Mouse (Mus musculus) hindbrain, embryonic 10.5 days (tissue): Measurements from ENCODE around the gene Mt1. TPM values are rescaled to one million over a fixed set of nuclear protein-coding genes. Genes with fewer than 3 reads are reported as not detected.
"Not testable (repeated sequence)": the region's sequence is repeated elsewhere in the genome, so short reads cannot be mapped to it uniquely, and the experiment has no call there.

Experiments
- DNase-seq: peaks from one replicate; pipeline ENCODE4 v3.0.0-alpha.2; 2017; ENCODE audit warnings: low spot score
- H3K27ac ChIP-seq: fragments of 300-500 bp; sonication (generic); 2 replicates; pipeline ENCODE4 v1.5.1; 2016; ENCODE audit warnings: mild to moderate bottlenecking, moderate library complexity
- H3K27me3 ChIP-seq: fragments of 300-500 bp; sonication (generic); 2 replicates; pipeline ENCODE4 v1.6.1; 2016; ENCODE audit warnings: mild to moderate bottlenecking; ENCODE audit not compliant: poor library complexity, insufficient read depth, severe bottlenecking
- H3K36me3 ChIP-seq: fragments of 300-500 bp; sonication (generic); 2 replicates; pipeline ENCODE4 v1.6.1; 2016; ENCODE audit warnings: mild to moderate bottlenecking, moderate library complexity
- H3K4me1 ChIP-seq: fragments of 300-500 bp; sonication (generic); replicated peaks from 2 replicates; pipeline ENCODE4 v1.6.1; 2016; ENCODE audit warnings: mild to moderate bottlenecking
- H3K4me3 ChIP-seq: fragments of 300-500 bp; sonication (generic); 2 replicates; pipeline ENCODE4 v1.5.1; 2016; ENCODE audit warnings: mild to moderate bottlenecking, moderate library complexity
- H3K9me3 ChIP-seq: fragments of 300-500 bp; sonication (generic); 2 replicates; pipeline ENCODE4 v1.6.1; 2016; ENCODE audit warnings: mild to moderate bottlenecking, moderate library complexity
- WGBS: fragments of 180-500 bp; shearing (Covaris S2); methylation state at CpG from one replicate; pipeline ENCODE4 v1.1.7; 2016; 5-methylcytosine and 5-hydroxymethylcytosine counted together
- polyA plus RNA-seq: library from polyadenylated mRNA; unstranded; fragments of >200 nt; fragmentation: Nextera tagmentation; extraction: Ambion mirVana; gene quantifications from 2 replicates; pipeline ENCODE4 v1.2.1, GENCODE M21; 2016

Gene Mt1
- polyA plus RNA-seq, result 159 and 234 TPM in 2 replicates

DNA sequence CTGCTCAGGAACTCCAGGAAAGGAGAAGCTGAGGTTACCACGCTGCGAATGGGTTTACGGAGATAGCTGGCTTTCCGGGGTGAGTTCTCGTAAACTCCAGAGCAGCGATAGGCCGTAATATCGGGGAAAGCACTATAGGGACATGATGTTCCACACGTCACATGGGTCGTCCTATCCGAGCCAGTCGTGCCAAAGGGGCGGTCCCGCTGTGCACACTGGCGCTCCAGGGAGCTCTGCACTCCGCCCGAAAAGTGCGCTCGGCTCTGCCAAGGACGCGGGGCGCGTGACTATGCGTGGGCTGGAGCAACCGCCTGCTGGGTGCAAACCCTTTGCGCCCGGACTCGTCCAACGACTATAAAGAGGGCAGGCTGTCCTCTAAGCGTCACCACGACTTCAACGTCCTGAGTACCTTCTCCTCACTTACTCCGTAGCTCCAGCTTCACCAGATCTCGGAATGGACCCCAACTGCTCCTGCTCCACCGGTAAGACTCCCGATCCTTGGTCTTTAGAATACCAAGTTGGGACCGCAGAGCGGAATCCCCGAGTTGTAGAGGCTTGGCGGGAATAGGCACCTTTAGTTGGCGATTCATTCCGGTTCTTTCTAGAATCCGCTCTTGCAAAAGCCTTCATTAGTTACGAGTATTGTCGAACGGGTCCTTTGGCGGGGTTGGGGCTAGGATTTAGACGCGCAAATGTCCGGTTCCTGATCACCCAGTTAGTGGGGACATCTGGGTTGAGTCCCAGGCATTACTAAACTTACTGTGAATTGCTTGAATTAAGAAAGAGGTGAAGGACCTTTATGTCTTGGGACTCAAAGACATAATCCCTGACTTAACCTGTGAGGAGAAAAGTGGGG is at the start of gene Mt1:
Gene Mt1 (plus strand): TSS at position 226 of the 856 bp plus-strand sequence.
- Histone ChIP-seq H3K4me3 (peak within 1 kb of the TSS; percentile 58), H3K27ac (peak within 1 kb of the TSS; percentile 69), H3K27me3 (peaks cover 100% of the 10 kb centered on the region), H3K9me3 (no peaks in the 10 kb centered on the region), H3K4me1 (peaks cover 34% of the 10 kb centered on the region), H3K36me3 (no peaks in the 10 kb centered on the region)
- DNase-seq, result peak; percentile 73
- WGBS, result under 1% methylated on average over 50 of the region's 50 CpGs

DNA sequence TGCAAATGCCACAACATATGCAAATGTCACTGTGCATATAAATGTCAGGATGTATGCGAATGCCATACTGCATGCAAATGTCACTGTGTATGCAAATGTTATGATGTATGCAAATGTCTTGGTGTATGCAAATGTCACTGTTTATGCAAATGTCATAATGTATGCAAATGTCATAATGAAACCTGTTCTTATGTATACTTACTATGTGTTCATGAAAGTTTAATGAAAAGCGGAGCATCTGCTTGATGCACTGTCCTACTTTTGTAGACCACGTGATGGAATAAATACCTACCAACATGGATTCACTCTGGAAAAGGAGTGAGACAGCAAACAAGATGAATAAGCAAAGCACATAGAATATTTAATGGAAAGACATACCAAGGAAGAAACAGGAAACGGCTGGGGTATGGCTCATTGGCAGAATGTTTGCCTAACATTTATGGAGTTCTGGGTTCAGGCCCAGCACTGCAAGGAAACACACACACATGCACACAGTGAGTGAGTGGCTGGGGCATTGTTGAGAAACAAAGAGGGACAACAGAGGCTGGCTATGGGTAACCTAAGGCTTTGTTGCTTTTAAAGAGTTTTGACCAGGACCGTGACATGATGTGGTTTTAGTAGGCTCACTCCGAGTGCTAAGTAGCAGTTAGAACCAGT is 49.6 kb upstream of the Mt1 start:
- Histone ChIP-seq H3K36me3 (no peaks in the 10 kb centered on the region), H3K9me3 (no peaks in the 10 kb centered on the region), H3K4me1 (peaks cover 7% of the 10 kb centered on the region; the same call in 1 of the 2 replicates), H3K4me3 (no peak overlapping the region), H3K27me3 (no peaks in the 10 kb centered on the region), H3K27ac (no peak overlapping the region)
- DNase-seq, result no peak
- 74% methylated on average over 6 of the region's 6 CpGs for WGBS

DNA sequence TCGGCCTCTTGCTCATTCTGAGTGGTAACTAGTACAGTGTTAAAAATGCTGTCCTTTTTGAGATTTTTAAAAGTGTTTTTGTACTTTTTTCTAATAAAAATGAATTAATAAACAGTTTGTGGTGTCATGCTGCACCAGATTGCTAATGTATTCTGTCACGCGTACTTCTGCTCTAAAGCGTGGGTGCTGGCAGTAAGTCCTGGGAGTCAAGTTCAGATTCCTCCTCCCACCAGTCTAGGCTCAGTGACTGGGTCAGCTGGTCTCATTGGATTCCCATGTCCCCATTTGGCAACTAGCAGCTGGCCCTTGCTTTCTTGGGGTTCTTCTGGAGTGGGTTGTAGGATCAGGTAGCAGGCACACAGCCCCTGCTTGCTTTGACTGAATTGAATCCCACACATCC is 48.8 kb upstream of the Mt1 start:
- H3K27me3 ChIP-seq, result no peaks in the 10 kb centered on the region
- H3K27ac ChIP-seq, result no peak overlapping the region
- peaks cover 7% of the 10 kb centered on the region; the same call in 1 of the 2 replicates for H3K4me1 ChIP-seq
- H3K36me3 ChIP-seq, result no peaks in the 10 kb centered on the region
- WGBS, result 87% methylated on average over 4 of the region's 4 CpGs
- no peak overlapping the region for H3K4me3 ChIP-seq
- no peak for DNase-seq
- H3K9me3 ChIP-seq, result no peaks in the 10 kb centered on the region

DNA sequence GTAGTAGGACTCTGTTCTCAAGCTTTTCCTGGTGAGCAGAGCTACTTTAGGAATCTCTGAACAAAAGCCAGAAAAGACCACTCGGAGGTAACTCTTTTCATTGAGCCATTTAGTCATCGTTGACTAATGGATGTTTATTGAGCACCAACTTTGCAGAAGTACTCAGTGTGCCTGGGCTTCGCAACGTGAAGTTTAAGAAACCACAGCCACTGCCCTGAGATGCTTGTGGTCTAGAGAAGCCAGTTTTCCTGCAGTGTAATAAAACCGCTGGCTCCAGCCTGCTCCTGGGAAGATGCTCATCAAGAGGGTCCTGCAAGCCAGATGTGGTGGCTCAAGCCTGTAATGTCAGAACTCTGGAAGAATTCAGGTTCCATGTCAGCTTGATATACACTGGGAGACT is 46.8 kb upstream of the Mt1 start:
- H3K4me3 ChIP-seq, result no peak overlapping the region
- no peak overlapping the region for H3K27ac ChIP-seq
- DNase-seq, result no peak
- H3K4me1 ChIP-seq, result peaks cover 7% of the 10 kb centered on the region
- H3K27me3 ChIP-seq, result no peaks in the 10 kb centered on the region
- H3K9me3 ChIP-seq, result no peaks in the 10 kb centered on the region
- WGBS, result 79% methylated on average over 5 of the region's 5 CpGs
- no peaks in the 10 kb centered on the region for H3K36me3 ChIP-seq

- H3K9me3 ChIP-seq, H3K4me3 ChIP-seq, H3K27ac ChIP-seq, H3K4me1 ChIP-seq, H3K36me3 ChIP-seq, DNase-seq, H3K27me3 ChIP-seq: not testable (repeated sequence)
- WGBS, result 72% methylated on average over 3 of the region's 3 CpGs
Measured at GRCm38 (mm10) chr8:94134601-94135000, 44.3 kb upstream of the Mt1 start.

GRCm38 (mm10) chr8:94135556-94135955 is 43.3 kb upstream of the Mt1 start:
- H3K9me3 ChIP-seq, result no peaks in the 10 kb centered on the region
- no peaks in the 10 kb centered on the region; the same call in none of the 2 replicates for H3K4me1 ChIP-seq
- 88% methylated on average over 6 of the region's 6 CpGs for WGBS
- no peaks in the 10 kb centered on the region for H3K36me3 ChIP-seq
- DNase-seq, result no peak
- H3K4me3 ChIP-seq, result no peak overlapping the region
- H3K27me3 ChIP-seq, result no peaks in the 10 kb centered on the region
- H3K27ac ChIP-seq, result no peak overlapping the region

DNA sequence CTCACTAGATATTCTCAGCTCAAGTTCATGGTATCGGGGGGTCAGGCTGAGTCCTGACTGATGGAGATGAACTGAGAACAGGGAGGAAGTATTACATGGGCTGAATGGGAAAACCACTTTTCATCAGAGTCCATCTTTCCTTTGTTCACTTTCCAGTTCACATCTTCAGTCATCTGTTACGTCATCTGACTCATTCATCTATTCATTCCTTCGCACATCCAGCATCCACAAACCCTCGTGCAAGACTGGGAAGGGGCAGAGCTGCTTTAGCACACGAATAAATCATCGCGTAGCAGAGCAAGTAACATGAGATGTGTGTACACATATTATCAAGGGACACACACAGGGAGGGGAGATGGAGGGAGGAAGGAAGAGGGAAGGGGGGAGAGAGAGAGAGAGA is 42.7 kb upstream of the Mt1 start:
- no peaks in the 10 kb centered on the region for H3K27me3 ChIP-seq
- WGBS, result 87% methylated on average over 7 of the region's 7 CpGs
- H3K9me3 ChIP-seq, result no peaks in the 10 kb centered on the region
- H3K4me1 ChIP-seq, result no peaks in the 10 kb centered on the region; the same call in none of the 2 replicates
- no peak for DNase-seq
- no peak overlapping the region for H3K27ac ChIP-seq
- no peak overlapping the region for H3K4me3 ChIP-seq
- H3K36me3 ChIP-seq, result no peaks in the 10 kb centered on the region

GRCm38 (mm10) chr8:94136933-94137332 is 41.9 kb upstream of the Mt1 start, which contains the start of gene Mt4:
Gene Mt4, plus strand, starts transcription at chr8:94137197.
- no peaks in the 10 kb centered on the region; the same call in none of the 2 replicates for H3K4me1 ChIP-seq
- 68% methylated on average over 6 of the region's 6 CpGs for WGBS
- no peak within 1 kb of the TSS for H3K4me3 ChIP-seq
- H3K36me3 ChIP-seq, result no peaks in the 10 kb centered on the region
- no peak within 1 kb of the TSS for H3K27ac ChIP-seq
- H3K27me3 ChIP-seq, result no peaks in the 10 kb centered on the region
- DNase-seq, result no peak
- no peaks in the 10 kb centered on the region for H3K9me3 ChIP-seq

GRCm38 (mm10) chr8:94140266-94140795 is 38.6 kb upstream of the Mt1 start:
- no peaks in the 10 kb centered on the region for H3K9me3 ChIP-seq
- no peak overlapping the region for H3K4me3 ChIP-seq
- H3K27me3 ChIP-seq, result no peaks in the 10 kb centered on the region
- H3K4me1 ChIP-seq, result no peaks in the 10 kb centered on the region; the same call in none of the 2 replicates
- H3K36me3 ChIP-seq, result no peaks in the 10 kb centered on the region
- WGBS, result 85% methylated on average over 4 of the region's 4 CpGs
- H3K27ac ChIP-seq, result no peak overlapping the region
- no peak for DNase-seq

DNA sequence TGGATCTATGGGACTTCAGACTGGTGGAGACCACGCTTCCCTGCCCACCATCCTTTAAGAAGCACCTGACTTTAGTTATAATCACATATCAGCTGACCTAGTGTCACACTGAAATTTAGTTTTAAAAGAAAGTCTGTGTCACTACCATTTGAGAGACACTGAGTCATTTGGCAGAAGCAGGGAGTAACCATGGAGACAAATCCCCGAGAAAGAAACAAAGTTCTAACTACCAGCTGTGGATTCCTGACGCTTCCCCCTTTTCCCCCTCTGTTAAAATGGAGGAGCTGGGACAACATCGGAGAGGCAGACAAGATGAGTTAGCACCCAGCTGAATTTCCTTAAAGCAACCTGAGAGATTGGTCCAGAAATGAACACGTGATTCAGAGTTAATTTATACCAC is 30.6 kb upstream of the Mt1 start:
- 58% methylated on average over 5 of the region's 5 CpGs for WGBS
- H3K27ac ChIP-seq, result no peak overlapping the region
- no peak overlapping the region for H3K4me3 ChIP-seq
- H3K36me3 ChIP-seq, result no peaks in the 10 kb centered on the region
- no peaks in the 10 kb centered on the region for H3K9me3 ChIP-seq
- DNase-seq, result no peak
- peaks cover 12% of the 10 kb centered on the region for H3K4me1 ChIP-seq
- H3K27me3 ChIP-seq, result peaks cover 33% of the 10 kb centered on the region

- Histone ChIP-seq H3K9me3 (no peaks in the 10 kb centered on the region), H3K27me3 (peaks cover 43% of the 10 kb centered on the region), H3K36me3 (no peaks in the 10 kb centered on the region), H3K4me1 (peaks cover 26% of the 10 kb centered on the region), H3K27ac (no peak overlapping the region), H3K4me3 (no peak overlapping the region)
- WGBS, result 72% methylated on average over 5 of the region's 5 CpGs
- DNase-seq, result no peak
Measured at GRCm38 (mm10) chr8:94150925-94151324, 28.0 kb upstream of the Mt1 start.

GRCm38 (mm10) chr8:94152513-94153300 is 26.2 kb upstream of the Mt1 start, which contains the start of gene Mt3:
Gene Mt3, plus strand, starts transcription at chr8:94152607.
- Histone ChIP-seq H3K4me1 (peaks cover 30% of the 10 kb centered on the region), H3K36me3 (no peaks in the 10 kb centered on the region), H3K4me3 (peak within 1 kb of the TSS; percentile 57), H3K27me3 (peaks cover 43% of the 10 kb centered on the region), H3K27ac (peak within 1 kb of the TSS; percentile 71), H3K9me3 (no peaks in the 10 kb centered on the region)
- WGBS, result 2% methylated on average over 29 of the region's 29 CpGs
- DNase-seq, result peak; percentile 73
